Mouse (Mus musculus): ENCODE data around the gene Pcbp4. TPM values are rescaled to one million over a fixed set of nuclear protein-coding genes. Genes with fewer than 3 reads are reported as not detected.
A peak's percentile ranks its signal among the peaks of the same experiment; 100 is the strongest.
"Not testable (repeated sequence)": the region's sequence is repeated elsewhere in the genome, so short reads cannot be mapped to it uniquely, and the experiment has no call there.

The Pcbp4 gene
- polyA plus RNA-seq, 1 experiment from 2014 or later = 308 TPM

GRCm38 (mm10) chr9:106476924-106477484 lies 23.9 kb downstream of the Pcbp4 start, which contains the start of gene Parp3:
Gene Parp3 (minus strand): TSS chr9:106476949.
- H3K4me3 ChIP-seq = peak within 1 kb of the TSS; percentile 72
- H3K9ac ChIP-seq = peak within 1 kb of the TSS; percentile 59
- peak within 1 kb of the TSS; percentile 81 for H3K4me2 ChIP-seq (replicated peaks)
- 0% methylated on average over 41 of the region's 41 CpGs for WGBS
- peak; percentile 98 for ATAC-seq (ENCODE audit: low FRiP score)
- peaks cover 21% of the 10 kb centered on the region for H3K36me3 ChIP-seq
- H3K4me1 ChIP-seq = peaks cover 26% of the 10 kb centered on the region
- no peaks in the 10 kb centered on the region for H3K27me3 ChIP-seq
- H3K9me3 ChIP-seq (replicated peaks) = no peaks in the 10 kb centered on the region
- 0 out of 2 replicates have a peak within 1 kb of the TSS, but pooled peaks have one; percentile 30 for H3K27ac ChIP-seq

- H3K4me1 ChIP-seq = peaks cover 25% of the 10 kb centered on the region
- no peaks in the 10 kb centered on the region for H3K27me3 ChIP-seq
- H3K36me3 ChIP-seq = peaks cover 26% of the 10 kb centered on the region
- H3K27ac ChIP-seq = no peak overlapping the region
- WGBS = 4% methylated on average over 16 of the region's 16 CpGs
- peak overlapping the region; percentile 72 for H3K4me3 ChIP-seq
- ATAC-seq (ENCODE audit: low FRiP score) = no peak
- H3K9me3 ChIP-seq (replicated peaks) = no peaks in the 10 kb centered on the region
- H3K9ac ChIP-seq = peak overlapping the region; percentile 59
- peak overlapping the region; percentile 81 for H3K4me2 ChIP-seq (replicated peaks)
Observed at GRCm38 (mm10) chr9:106477649-106478048, 24.6 kb downstream of the Pcbp4 start.

- Histone ChIP-seq H3K4me1 (peaks cover 25% of the 10 kb centered on the region), H3K9me3 (replicated peaks) (no peaks in the 10 kb centered on the region), H3K27me3 (no peaks in the 10 kb centered on the region), H3K4me3 (peak overlapping the region; percentile 72), H3K36me3 (peaks cover 30% of the 10 kb centered on the region), H3K27ac (no peak overlapping the region), H3K4me2 (replicated peaks) (peak overlapping the region; percentile 81), H3K9ac (peak overlapping the region; percentile 59)
- WGBS = 83% methylated on average over 9 of the region's 9 CpGs
- no peak for ATAC-seq (ENCODE audit: low FRiP score)
Observed at GRCm38 (mm10) chr9:106478101-106478500, 25.0 kb downstream of the Pcbp4 start.

- Histone ChIP-seq H3K4me3 (no peak overlapping the region), H3K27ac (no peak overlapping the region), H3K36me3 (peaks cover 55% of the 10 kb centered on the region), H3K9me3 (replicated peaks) (no peaks in the 10 kb centered on the region), H3K4me2 (replicated peaks) (no peak overlapping the region), H3K27me3 (no peaks in the 10 kb centered on the region), H3K4me1 (peaks cover 12% of the 10 kb centered on the region), H3K9ac (no peak overlapping the region)
- ATAC-seq (ENCODE audit: low FRiP score) = no peak
- 94% methylated on average over 7 of the region's 7 CpGs for WGBS
Observed at GRCm38 (mm10) chr9:106480541-106480940, 27.4 kb downstream of the Pcbp4 start.

GRCm38 (mm10) chr9:106481075-106481474 lies 28.0 kb downstream of the Pcbp4 start:
- 96% methylated on average over 15 of the region's 15 CpGs for WGBS
- Histone ChIP-seq H3K9me3 (replicated peaks) (no peaks in the 10 kb centered on the region), H3K27ac (no peak overlapping the region), H3K4me3 (no peak overlapping the region), H3K9ac (no peak overlapping the region), H3K4me1 (peaks cover 12% of the 10 kb centered on the region), H3K27me3 (no peaks in the 10 kb centered on the region), H3K36me3 (peaks cover 60% of the 10 kb centered on the region), H3K4me2 (replicated peaks) (no peak overlapping the region)
- no peak for ATAC-seq (ENCODE audit: low FRiP score)

- Histone ChIP-seq H3K9ac (no peak overlapping the region), H3K4me3 (no peak overlapping the region), H3K4me1 (peaks cover 8% of the 10 kb centered on the region), H3K9me3 (replicated peaks) (no peaks in the 10 kb centered on the region), H3K4me2 (replicated peaks) (no peak overlapping the region), H3K36me3 (peaks cover 63% of the 10 kb centered on the region), H3K27ac (no peak overlapping the region), H3K27me3 (no peaks in the 10 kb centered on the region)
- WGBS = 92% methylated on average over 13 of the region's 13 CpGs
- ATAC-seq (ENCODE audit: low FRiP score) = no peak
Observed at GRCm38 (mm10) chr9:106481676-106482075, 28.6 kb downstream of the Pcbp4 start.

- 90% methylated on average over 17 of the region's 17 CpGs for WGBS
- H3K4me3 ChIP-seq = no peak overlapping the region
- no peak overlapping the region for H3K4me2 ChIP-seq (replicated peaks)
- H3K9ac ChIP-seq = no peak overlapping the region
- H3K36me3 ChIP-seq = peaks cover 63% of the 10 kb centered on the region
- no peak overlapping the region for H3K27ac ChIP-seq
- H3K27me3 ChIP-seq = no peaks in the 10 kb centered on the region
- peaks cover 6% of the 10 kb centered on the region for H3K4me1 ChIP-seq
- H3K9me3 ChIP-seq (replicated peaks) = no peaks in the 10 kb centered on the region
- ATAC-seq (ENCODE audit: low FRiP score) = no peak
Observed at GRCm38 (mm10) chr9:106482578-106483115, 29.6 kb downstream of the Pcbp4 start.

- Histone ChIP-seq H3K4me3 (no peak overlapping the region), H3K27me3 (no peaks in the 10 kb centered on the region), H3K9ac (no peak overlapping the region), H3K27ac (no peak overlapping the region), H3K4me1 (peaks cover 1% of the 10 kb centered on the region), H3K4me2 (replicated peaks) (no peak overlapping the region), H3K9me3 (replicated peaks) (no peaks in the 10 kb centered on the region), H3K36me3 (peaks cover 63% of the 10 kb centered on the region)
- WGBS = 95% methylated on average over 10 of the region's 10 CpGs
- no peak for ATAC-seq (ENCODE audit: low FRiP score)
Observed at GRCm38 (mm10) chr9:106483136-106483535, 30.0 kb downstream of the Pcbp4 start.

GRCm38 (mm10) chr9:106483606-106484005 lies 30.5 kb downstream of the Pcbp4 start:
- Histone ChIP-seq H3K27ac (no peak overlapping the region), H3K4me2 (replicated peaks) (no peak overlapping the region), H3K27me3 (no peaks in the 10 kb centered on the region), H3K4me1 (no peaks in the 10 kb centered on the region), H3K9me3 (replicated peaks) (no peaks in the 10 kb centered on the region), H3K9ac (no peak overlapping the region), H3K4me3 (no peak overlapping the region), H3K36me3 (peaks cover 63% of the 10 kb centered on the region)
- ATAC-seq (ENCODE audit: low FRiP score) = no peak
- 95% methylated on average over 17 of the region's 17 CpGs for WGBS

GRCm38 (mm10) chr9:106485076-106485475 lies 32.0 kb downstream of the Pcbp4 start:
- no peak for ATAC-seq (ENCODE audit: low FRiP score)
- Histone ChIP-seq H3K9me3 (replicated peaks) (no peaks in the 10 kb centered on the region), H3K4me1 (no peaks in the 10 kb centered on the region), H3K4me3 (no peak overlapping the region), H3K4me2 (replicated peaks) (no peak overlapping the region), H3K9ac (no peak overlapping the region), H3K27me3 (no peaks in the 10 kb centered on the region), H3K27ac (no peak overlapping the region), H3K36me3 (peaks cover 60% of the 10 kb centered on the region)
- WGBS = 85% methylated on average over 10 of the region's 10 CpGs

- H3K4me3 ChIP-seq; ATAC-seq (ENCODE audit: low FRiP score); H3K4me2 ChIP-seq (replicated peaks); H3K9ac ChIP-seq; H3K9me3 ChIP-seq (replicated peaks); H3K27me3 ChIP-seq; H3K4me1 ChIP-seq; H3K27ac ChIP-seq: not testable (repeated sequence)
- WGBS = 87% methylated on average over 6 of the region's 6 CpGs
- peaks cover 38% of the 10 kb centered on the region for H3K36me3 ChIP-seq
Observed at GRCm38 (mm10) chr9:106487602-106488001, 34.5 kb downstream of the Pcbp4 start.

- Histone ChIP-seq H3K9me3 (replicated peaks) (no peaks in the 10 kb centered on the region), H3K27me3 (no peaks in the 10 kb centered on the region), H3K4me2 (replicated peaks) (no peak within 1 kb of the TSS), H3K27ac (no peak within 1 kb of the TSS), H3K9ac (no peak within 1 kb of the TSS), H3K4me1 (no peaks in the 10 kb centered on the region), H3K4me3 (no peak within 1 kb of the TSS), H3K36me3 (no peaks in the 10 kb centered on the region)
- no peak for ATAC-seq (ENCODE audit: low FRiP score)
- WGBS = 95% methylated on average over 6 of the region's 6 CpGs
Observed at GRCm38 (mm10) chr9:106499667-106500066, 46.6 kb downstream of the Pcbp4 start, which contains the start of gene Iqcf1. Gene Iqcf1 (plus strand): TSS chr9:106499967.

- WGBS = 87% methylated on average over 22 of the region's 22 CpGs
- no peak overlapping the region for H3K27ac ChIP-seq
Observed at GRCm38 (mm10) chr9:106501846-106502245, 48.8 kb downstream of the Pcbp4 start.

More at GRCm38 (mm10) chr9:106501846-106502245, 48.8 kb downstream of the Pcbp4 start:
- H3K27me3 ChIP-seq = no peaks in the 10 kb centered on the region
- H3K9me3 ChIP-seq (replicated peaks) = no peaks in the 10 kb centered on the region
- no peaks in the 10 kb centered on the region for H3K36me3 ChIP-seq
- no peak overlapping the region for H3K9ac ChIP-seq
- no peak for ATAC-seq (ENCODE audit: low FRiP score)
- H3K4me3 ChIP-seq = no peak overlapping the region
- H3K4me2 ChIP-seq (replicated peaks) = no peak overlapping the region
- H3K4me1 ChIP-seq = no peaks in the 10 kb centered on the region

Data from hindbrain, embryonic 12.5 days (tissue).